In genomic region chr17:27824941-27825340, GRCm38 (mm10) we compare ENCODE assay signal across 9 mouse cellular contexts. TPM values are rescaled to one million over a fixed set of nuclear protein-coding genes. Genes with fewer than 3 reads are reported as not detected.
A peak's percentile ranks its signal among the peaks of the same experiment; 100 is the strongest.
DNase-seq lines count a peak whose midpoint lies in the region; ATAC-seq lines count a peak whose summit lies in the region.
"Had no signal": no experiment of that assay in that cellular context is flagged by ENCODE, and none has a peak within 500 bp of the region (broad histone marks: within the 10 kb centered on the region; RNA-seq: fewer than 3 reads in every experiment).

No protein-coding gene starts in this region.

- no peak overlapping the region for H3K4me2 ChIP-seq in heart, embryonic 15.5 days

- no peaks in the 10 kb centered on the region for H3K9me3 ChIP-seq in heart, embryonic 15.5 days (replicated peaks)
- no peaks in the 10 kb centered on the region for H3K9me3 ChIP-seq in megakaryocyte, embryonic 14.5 days

- peaks cover 19% of the 10 kb centered on the region for H3K4me1 ChIP-seq in heart, embryonic 15.5 days (replicated peaks)
- H3K4me1 ChIP-seq in megakaryocyte, embryonic 14.5 days = peaks cover 57% of the 10 kb centered on the region

- no peak for DNase-seq in heart, adult 18-20 months
- DNase-seq in CD4-positive helper T cell, adult 2 months (ENCODE audit: low read depth, low spot score) = peak; percentile 41
- DNase-seq in adrenal gland, postnatal 4 days (ENCODE audit: low spot score in 2 of 2) = no peak
- DNase-seq in cerebellum, adult 9-11 months = no peak
- DNase-seq in T-cell, adult 2 months (ENCODE audit: low spot score) = no peak
- DNase-seq: kidney, adult 11 months had no signal

- no peaks in the 10 kb centered on the region for H3K36me3 ChIP-seq in heart, embryonic 15.5 days
- H3K36me3 ChIP-seq in megakaryocyte, embryonic 14.5 days (replicated peaks; ENCODE audit: low read length) = no peaks in the 10 kb centered on the region

- H3K4me3 ChIP-seq in heart, embryonic 15.5 days = no peak overlapping the region
- peak overlapping the region; percentile 91 for H3K4me3 ChIP-seq in megakaryocyte, embryonic 14.5 days (replicated peaks)

- peak overlapping the region; percentile 40; the same call in 1 of the 2 replicates for H3K27ac ChIP-seq in heart, embryonic 15.5 days

- ATAC-seq in heart, embryonic 15.5 days (replicated peaks; ENCODE audit: insufficient number of reproducible peaks, insufficient read depth, low FRiP score, low read depth) = no peak
- ATAC-seq in granulocyte monocyte progenitor cell, adult 5-6 weeks (replicated peaks; ENCODE audit: poor library complexity, severe bottlenecking) = peak; percentile 41

- H3K27me3 ChIP-seq in heart, embryonic 15.5 days = no peaks in the 10 kb centered on the region
- no peaks in the 10 kb centered on the region for H3K27me3 ChIP-seq in megakaryocyte, embryonic 14.5 days (replicated peaks)

- 48% methylated on average over 1 of the region's 1 CpGs for WGBS in heart, embryonic 15.5 days

- H3K9ac ChIP-seq in heart, embryonic 15.5 days = no peak overlapping the region

RNA-seq across cellular contexts. Expression of gene D17Wsu92e, which starts 4.5 kb away (rescaled TPM):
- polyA plus RNA-seq in heart, embryonic 15.5 days (2015; fragmentation: Nextera tagmentation; extraction: Ambion mirVana) = 11.9 and 14.1 TPM in 2 replicates
- total RNA-seq in heart, adult 18-20 months (2021) = 100 to 1,000 TPM; 138 to 145 TPM
- 47.9 and 51.2 TPM in 2 replicates for total RNA-seq in granulocyte monocyte progenitor cell, adult 5-6 weeks (2014; fragmentation: Nextera tagmentation)
- total RNA-seq in granulocyte monocyte progenitor cell, adult 5-6 weeks (2017) = 46.3 and 50.6 TPM in 2 replicates
- polyA plus RNA-seq in megakaryocyte, embryonic 14.5 days (2012; ENCODE audit: insufficient read depth, low replicate concordance) = 15.2 and 42.6 TPM in 2 replicates
- total RNA-seq in adrenal gland, postnatal 4 days (2021) = 100 to 1,000 TPM; 127 to 130 TPM

RNA-seq across cellular contexts. Expression of gene Snrpc, which starts 13.0 kb away (rescaled TPM):
- 186 and 202 TPM in 2 replicates for polyA plus RNA-seq in heart, embryonic 15.5 days (2015; fragmentation: Nextera tagmentation; extraction: Ambion mirVana)
- total RNA-seq in heart, adult 18-20 months (2021) = 10 to 100 TPM; 46.0 to 50.6 TPM
- total RNA-seq in granulocyte monocyte progenitor cell, adult 5-6 weeks (2014; fragmentation: Nextera tagmentation) = 132 and 184 TPM in 2 replicates
- 117 and 161 TPM in 2 replicates for total RNA-seq in granulocyte monocyte progenitor cell, adult 5-6 weeks (2017)
- 400 and 415 TPM in 2 replicates for polyA plus RNA-seq in megakaryocyte, embryonic 14.5 days (2012; ENCODE audit: insufficient read depth, low replicate concordance)
- total RNA-seq in adrenal gland, postnatal 4 days (2021) = 100 to 1,000 TPM; 115 to 124 TPM

RNA-seq across cellular contexts. Expression of gene Uhrf1bp1, which starts 31.3 kb away (rescaled TPM):
- polyA plus RNA-seq in heart, embryonic 15.5 days (2015; fragmentation: Nextera tagmentation; extraction: Ambion mirVana) = 3.0 and 3.8 TPM in 2 replicates
- total RNA-seq in heart, adult 18-20 months (2021) = 10 to 100 TPM; 16.8 to 20.6 TPM
- 13.6 and 19.4 TPM in 2 replicates for total RNA-seq in granulocyte monocyte progenitor cell, adult 5-6 weeks (2014; fragmentation: Nextera tagmentation)
- total RNA-seq in granulocyte monocyte progenitor cell, adult 5-6 weeks (2017) = 6.7 and 6.9 TPM in 2 replicates
- polyA plus RNA-seq in megakaryocyte, embryonic 14.5 days (2012; ENCODE audit: insufficient read depth, low replicate concordance) = 3.2 and 12.1 TPM in 2 replicates
- 10 to 100 TPM; 24.5 to 24.8 TPM for total RNA-seq in adrenal gland, postnatal 4 days (2021)
